Mouse (Mus musculus) intestine, embryonic 16.5 days (tissue): ENCODE data around the gene Anapc2. TPM values are rescaled to one million over a fixed set of nuclear protein-coding genes. Genes with fewer than 3 reads are reported as not detected.

Experiments
- ATAC-seq: fragments of 200-750 bp; cut with Nextera tagmentation; 2 replicates; pipeline ENCODE4 v1.8.0; 2017; ENCODE audit warnings: moderate TSS enrichment, moderate library complexity
- H3K27ac ChIP-seq: fragments of 300-500 bp; sonication (generic); 2 replicates; pipeline ENCODE4 v1.5.1; 2014; ENCODE audit warnings: mild to moderate bottlenecking, low read length
- H3K27me3 ChIP-seq: fragments of 300-500 bp; sonication (generic); replicated peaks from 2 replicates; pipeline ENCODE4 v1.6.1; 2014; ENCODE audit warnings: low read length, control low read depth, mixed read lengths; ENCODE audit not compliant: control insufficient read depth, insufficient read depth
- H3K36me3 ChIP-seq: fragments of 300-500 bp; sonication (generic); 2 replicates; pipeline ENCODE4 v1.6.1; 2014; ENCODE audit warnings: low read length, control low read depth; ENCODE audit not compliant: control insufficient read depth, insufficient read depth
- H3K4me1 ChIP-seq: fragments of 300-500 bp; sonication (generic); 2 replicates; pipeline ENCODE4 v1.6.1; 2014; ENCODE audit warnings: low read length, control low read depth, mixed read lengths; ENCODE audit not compliant: control insufficient read depth, insufficient read depth
- H3K4me2 ChIP-seq: fragments of 300-500 bp; sonication (generic); 2 replicates; pipeline ENCODE4 v1.6.1; 2014; ENCODE audit warnings: low read depth, low read length, control low read depth
- H3K4me3 ChIP-seq: fragments of 300-500 bp; sonication (generic); 2 replicates; pipeline ENCODE4 v1.5.1; 2014; ENCODE audit warnings: mild to moderate bottlenecking, low read length
- H3K9ac ChIP-seq: fragments of 300-500 bp; sonication (generic); 2 replicates; pipeline ENCODE4 v1.6.1; 2014; ENCODE audit warnings: low read depth, low read length
- H3K9me3 ChIP-seq: fragments of 300-500 bp; sonication (generic); 2 replicates; pipeline ENCODE4 v1.6.1; 2016; ENCODE audit warnings: low read length, control low read depth; ENCODE audit not compliant: control insufficient read depth
- WGBS: fragments of 180-500 bp; shearing (Covaris S2); extraction: QIAGEN DNeasy Blood & Tissue Kit; methylation state at CpG from one replicate; pipeline ENCODE4 v1.1.7; 2014; 5-methylcytosine and 5-hydroxymethylcytosine counted together
- polyA plus RNA-seq: library from polyadenylated mRNA; unstranded; fragments of >200 nt; fragmentation: Nextera tagmentation; extraction: Ambion mirVana; gene quantifications from 2 replicates; pipeline ENCODE4 v1.2.1, GENCODE M21; 2015

The Anapc2 gene
- polyA plus RNA-seq, 1 experiment from 2014 or later, result 97.3 TPM

DNA sequence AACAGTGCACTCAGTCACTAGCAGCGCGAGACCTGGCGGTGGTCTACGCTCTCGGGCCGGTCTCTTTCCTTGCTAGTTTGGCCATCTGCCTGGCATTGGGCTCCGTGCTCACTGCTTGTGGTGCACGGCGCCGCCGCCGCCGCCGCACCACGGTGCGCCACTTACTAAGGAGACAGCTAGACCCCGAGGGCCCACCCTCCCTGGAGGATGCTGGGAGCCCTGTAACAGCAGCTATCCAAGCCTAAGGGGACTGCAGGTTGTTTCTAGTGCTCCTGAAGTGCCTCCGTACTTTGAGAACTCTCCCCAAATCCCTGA lies 18.5 kb downstream of the Anapc2 start:
- Histone ChIP-seq H3K4me2 (no peak overlapping the region), H3K9ac (no peak overlapping the region), H3K27ac (no peak overlapping the region), H3K36me3 (no peaks in the 10 kb centered on the region), H3K4me1 (peaks cover 22% of the 10 kb centered on the region), H3K9me3 (no peaks in the 10 kb centered on the region), H3K4me3 (peak overlapping the region; percentile 24), H3K27me3 (peaks cover 54% of the 10 kb centered on the region)
- ATAC-seq, result no peak
- under 1% methylated on average over 18 of the region's 18 CpGs for WGBS

DNA sequence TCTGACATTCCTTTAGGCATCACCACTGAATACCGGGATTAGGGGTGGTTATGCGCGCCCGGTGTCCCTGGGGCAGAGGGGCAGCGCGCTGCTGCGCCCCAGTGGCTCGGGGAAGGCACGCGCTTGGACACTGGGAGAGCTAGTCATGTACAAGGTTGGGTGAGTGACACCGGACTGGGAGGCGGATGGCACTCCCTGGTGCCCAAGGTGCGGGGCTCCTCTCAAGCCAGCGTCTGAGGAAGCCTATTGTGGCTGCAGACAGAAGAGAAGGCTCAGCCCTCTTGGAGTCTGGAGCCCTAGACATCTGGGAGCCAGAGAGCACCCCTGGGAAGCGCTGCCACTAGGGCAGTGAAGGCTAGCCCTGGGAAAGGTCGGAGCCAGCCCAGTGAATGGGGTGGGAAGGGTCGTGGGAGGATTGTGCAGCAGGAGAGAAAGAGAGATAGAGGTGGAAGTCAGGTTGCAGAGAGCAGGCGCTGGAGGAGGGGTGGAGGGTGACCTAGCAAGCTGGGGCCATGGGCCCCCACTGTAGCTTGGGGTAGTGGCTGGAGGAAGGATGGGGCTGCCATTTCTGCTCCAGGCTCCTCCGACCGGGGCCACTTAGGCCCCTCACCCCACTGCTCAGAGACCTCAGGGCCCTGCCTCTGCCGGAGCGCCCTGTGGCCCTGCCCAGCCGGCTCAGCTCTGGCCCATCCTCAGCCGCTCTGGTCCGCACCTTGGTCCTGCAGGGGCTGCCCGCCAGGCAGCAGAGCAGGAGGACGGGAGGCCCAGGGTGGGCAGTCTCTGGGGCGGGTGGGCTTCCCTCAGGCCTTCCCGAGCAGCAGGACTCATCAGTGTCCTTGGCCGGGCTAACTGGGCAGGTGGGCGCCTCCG lies 19.1 kb downstream of the Anapc2 start:
- 6% methylated on average over 32 of the region's 32 CpGs for WGBS
- no peak overlapping the region for H3K27ac ChIP-seq
- H3K27me3 ChIP-seq, result peaks cover 56% of the 10 kb centered on the region
- peak overlapping the region; percentile 67 for H3K4me2 ChIP-seq
- peaks cover 17% of the 10 kb centered on the region for H3K4me1 ChIP-seq
- H3K4me3 ChIP-seq, result peak overlapping the region; percentile 41
- no peaks in the 10 kb centered on the region for H3K36me3 ChIP-seq
- ATAC-seq, result no peak
- H3K9me3 ChIP-seq, result no peaks in the 10 kb centered on the region
- H3K9ac ChIP-seq, result peak overlapping the region; percentile 46

DNA sequence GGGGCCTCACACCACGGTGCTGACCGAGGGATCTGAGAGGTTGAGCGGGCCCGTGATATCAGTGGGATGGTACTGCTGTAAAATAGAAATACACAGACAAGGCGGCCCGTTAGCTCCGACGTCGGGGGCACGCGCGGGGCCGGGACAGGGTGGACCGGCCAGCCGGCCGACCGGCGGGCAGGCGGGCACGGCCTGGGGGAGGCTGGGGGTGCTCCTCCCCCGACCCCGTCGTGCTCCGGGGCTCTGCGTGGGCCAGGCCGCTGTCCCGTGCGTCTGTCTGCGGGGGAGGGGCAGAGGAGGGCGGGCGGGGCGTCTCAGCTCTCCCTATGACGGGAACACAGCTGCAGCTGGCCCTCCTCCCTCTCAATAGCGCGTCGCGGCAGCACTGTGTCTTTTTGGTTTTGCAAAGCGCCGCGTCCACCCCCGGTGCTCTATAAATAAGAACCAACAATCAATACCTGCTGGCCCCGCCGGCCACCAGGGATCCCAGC lies 19.8 kb downstream of the Anapc2 start:
- 0 out of 2 replicates have a peak, but pooled peaks have one; percentile 11 for ATAC-seq
- H3K9ac ChIP-seq, result peak overlapping the region; percentile 46
- H3K27ac ChIP-seq, result no peak overlapping the region
- peaks cover 12% of the 10 kb centered on the region for H3K4me1 ChIP-seq
- H3K9me3 ChIP-seq, result no peaks in the 10 kb centered on the region
- 5% methylated on average over 41 of the region's 43 CpGs for WGBS
- H3K4me3 ChIP-seq, result peak overlapping the region; percentile 41
- peak overlapping the region; percentile 67 for H3K4me2 ChIP-seq
- no peaks in the 10 kb centered on the region for H3K36me3 ChIP-seq
- H3K27me3 ChIP-seq, result peaks cover 59% of the 10 kb centered on the region

DNA sequence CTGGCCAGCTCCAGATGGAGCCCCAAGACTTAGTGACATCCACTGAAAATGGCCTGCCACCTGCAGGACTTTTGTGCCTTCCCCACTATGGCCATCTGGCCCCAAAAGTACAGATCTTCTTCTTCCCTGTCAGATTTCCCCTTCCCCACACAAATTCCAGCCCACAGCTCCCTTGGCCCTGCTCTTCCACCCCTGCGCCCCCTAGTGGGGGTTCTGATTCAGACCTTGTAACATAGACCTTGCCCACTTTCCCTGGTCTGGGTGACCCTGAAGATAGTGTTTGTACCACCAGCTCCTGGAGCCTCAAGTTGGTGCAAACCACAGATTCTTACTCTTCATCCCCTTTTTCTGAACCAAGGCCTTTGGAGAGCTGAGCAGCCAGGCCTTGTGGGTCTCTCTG lies 20.6 kb downstream of the Anapc2 start:
- Histone ChIP-seq H3K4me3 (no peak overlapping the region), H3K36me3 (no peaks in the 10 kb centered on the region), H3K4me2 (peak overlapping the region; percentile 67), H3K27me3 (peaks cover 65% of the 10 kb centered on the region), H3K4me1 (peaks cover 8% of the 10 kb centered on the region), H3K27ac (no peak overlapping the region), H3K9me3 (no peaks in the 10 kb centered on the region), H3K9ac (peak overlapping the region; percentile 46; the same call in 1 of the 2 replicates)
- 0% methylated on average over 1 of the region's 1 CpGs for WGBS
- 0 out of 2 replicates have a peak, but pooled peaks have one; percentile 29 for ATAC-seq

DNA sequence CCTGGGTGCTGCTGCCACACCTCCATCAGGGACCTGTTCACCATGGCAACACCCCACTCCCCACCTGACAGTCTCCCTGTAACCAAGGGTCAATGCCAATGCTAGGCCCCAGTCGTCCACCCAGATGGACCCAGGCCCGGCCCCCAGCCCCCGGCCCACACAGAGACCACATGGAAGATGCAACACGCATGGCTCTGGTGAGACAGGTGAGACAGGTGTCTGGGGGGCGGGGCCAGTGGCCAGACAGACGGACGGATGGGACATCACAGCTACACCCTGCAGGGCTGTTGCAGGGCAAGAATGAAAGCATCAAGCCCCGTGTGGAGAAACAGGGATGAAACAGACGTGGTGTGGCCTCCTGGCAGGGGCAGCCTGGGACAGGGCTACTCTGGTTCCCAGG lies 21.4 kb downstream of the Anapc2 start:
- no peak overlapping the region for H3K27ac ChIP-seq
- WGBS, result 73% methylated on average over 9 of the region's 9 CpGs
- H3K4me1 ChIP-seq, result peaks cover 8% of the 10 kb centered on the region
- H3K36me3 ChIP-seq, result no peaks in the 10 kb centered on the region
- no peak for ATAC-seq
- H3K4me3 ChIP-seq, result no peak overlapping the region
- H3K9ac ChIP-seq, result no peak overlapping the region
- peaks cover 61% of the 10 kb centered on the region for H3K27me3 ChIP-seq
- no peaks in the 10 kb centered on the region for H3K9me3 ChIP-seq
- H3K4me2 ChIP-seq, result no peak overlapping the region

DNA sequence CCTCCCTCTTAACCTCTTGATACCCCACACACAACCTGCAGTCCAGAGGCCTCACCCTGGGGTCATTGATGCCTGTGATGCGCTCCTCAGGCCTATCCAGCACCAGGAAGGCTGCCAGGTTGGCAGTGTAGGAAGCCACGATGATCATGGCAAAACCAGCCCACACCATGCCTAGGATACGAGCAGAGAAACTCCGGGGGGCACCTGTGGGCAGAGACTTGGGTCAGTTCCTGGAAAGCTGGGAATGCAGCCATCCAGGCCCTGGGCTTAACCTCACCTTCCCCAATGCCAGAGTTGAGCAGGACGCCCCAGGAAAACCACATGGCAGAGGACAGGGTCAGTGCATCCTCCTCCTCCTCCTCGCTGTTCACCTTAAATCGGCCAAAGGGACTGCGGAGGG lies 24.8 kb downstream of the Anapc2 start:
- Histone ChIP-seq H3K36me3 (no peaks in the 10 kb centered on the region), H3K4me1 (peaks cover 7% of the 10 kb centered on the region), H3K27me3 (peaks cover 27% of the 10 kb centered on the region), H3K4me3 (no peak overlapping the region), H3K4me2 (no peak overlapping the region), H3K9ac (no peak overlapping the region), H3K9me3 (no peaks in the 10 kb centered on the region), H3K27ac (no peak overlapping the region)
- WGBS, result 76% methylated on average over 8 of the region's 8 CpGs
- no peak for ATAC-seq

DNA sequence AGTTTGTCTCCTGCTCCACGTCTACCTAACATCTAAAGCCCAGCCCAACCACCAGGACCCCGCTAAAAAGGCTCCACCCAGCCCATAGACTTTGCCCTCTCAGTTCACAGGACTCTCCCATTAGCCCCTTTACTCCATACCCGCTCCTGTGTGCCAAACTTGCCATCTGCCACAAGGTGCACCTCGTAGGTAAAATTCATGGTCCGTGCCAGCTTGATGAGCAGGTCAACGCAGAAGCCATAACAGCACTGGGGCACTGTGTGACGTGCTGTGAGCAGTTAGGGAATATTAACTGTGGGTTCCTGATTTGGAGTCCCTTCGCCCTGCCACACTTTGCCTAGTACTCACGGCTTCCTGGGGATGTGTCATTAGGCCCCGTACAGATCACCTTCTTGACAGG lies 25.8 kb downstream of the Anapc2 start:
- 78% methylated on average over 10 of the region's 10 CpGs for WGBS
- ATAC-seq, result no peak
- H3K4me3 ChIP-seq, result no peak overlapping the region
- H3K27ac ChIP-seq, result no peak overlapping the region
- no peaks in the 10 kb centered on the region for H3K9me3 ChIP-seq
- H3K36me3 ChIP-seq, result no peaks in the 10 kb centered on the region
- H3K27me3 ChIP-seq, result peaks cover 18% of the 10 kb centered on the region; the same call in 1 of the 2 replicates
- H3K4me2 ChIP-seq, result no peak overlapping the region
- H3K9ac ChIP-seq, result no peak overlapping the region
- no peaks in the 10 kb centered on the region for H3K4me1 ChIP-seq

DNA sequence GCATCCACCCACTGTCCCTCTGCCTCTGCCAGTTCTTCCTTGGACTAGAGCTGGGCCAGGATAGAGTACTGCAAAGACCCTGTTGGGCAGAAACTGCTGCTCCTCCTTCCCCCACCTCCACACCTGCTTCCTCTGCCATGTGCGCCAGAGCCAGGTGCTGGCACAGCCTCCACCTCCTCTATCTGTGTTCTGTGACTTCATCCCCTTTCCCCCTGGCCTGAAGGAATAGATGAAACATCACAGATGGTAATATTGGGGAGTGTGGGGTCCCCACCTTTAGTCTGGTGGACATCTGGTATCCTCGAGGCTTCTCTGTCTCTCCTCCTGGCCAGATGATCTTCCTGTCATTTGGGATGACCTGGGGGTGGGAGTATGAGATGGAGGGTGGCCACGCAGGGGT lies 31.2 kb downstream of the Anapc2 start:
- Histone ChIP-seq H3K9ac (no peak overlapping the region), H3K4me3 (no peak overlapping the region), H3K9me3 (no peaks in the 10 kb centered on the region), H3K36me3 (no peaks in the 10 kb centered on the region), H3K27me3 (peaks cover 33% of the 10 kb centered on the region), H3K4me2 (no peak overlapping the region), H3K27ac (no peak overlapping the region), H3K4me1 (no peaks in the 10 kb centered on the region; the same call in 1 of the 2 replicates)
- no peak for ATAC-seq
- 60% methylated on average over 3 of the region's 3 CpGs for WGBS

DNA sequence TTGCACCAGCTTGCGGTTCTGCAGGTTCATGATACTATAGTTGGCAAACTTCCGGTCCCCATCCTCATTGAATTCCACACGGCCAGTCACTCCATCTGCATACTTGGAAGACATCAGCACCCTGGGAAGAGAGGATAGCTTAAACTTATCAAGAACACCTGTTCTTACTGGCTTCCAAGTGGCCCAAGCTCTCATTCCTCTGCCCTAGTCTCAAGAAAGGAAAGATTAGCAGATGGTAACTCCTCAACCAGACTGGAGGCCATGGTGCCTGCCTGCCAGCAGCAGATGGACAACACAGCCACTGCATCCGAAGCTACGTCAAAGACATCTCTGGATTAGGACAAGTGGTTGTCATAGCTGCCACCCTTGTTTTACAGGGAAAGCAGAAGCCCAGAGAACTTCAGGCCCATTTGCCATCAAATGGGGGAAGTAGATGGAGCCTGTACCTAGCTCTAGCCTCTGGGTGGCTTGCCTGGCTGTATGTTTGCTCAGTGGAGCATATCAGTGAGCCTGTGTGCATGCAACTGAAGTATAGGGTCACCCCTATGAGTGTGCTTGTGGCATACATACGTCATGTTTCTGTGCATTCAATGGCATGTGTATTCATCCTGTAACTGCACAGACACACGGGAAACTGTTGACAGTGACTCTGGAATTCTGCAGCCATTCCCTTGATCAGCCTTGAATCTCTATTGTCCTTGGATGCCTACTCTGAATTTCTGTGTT lies 31.8 kb downstream of the Anapc2 start:
- Histone ChIP-seq H3K4me2 (peak overlapping the region; percentile 92), H3K27ac (no peak overlapping the region), H3K27me3 (peaks cover 39% of the 10 kb centered on the region), H3K36me3 (no peaks in the 10 kb centered on the region), H3K4me1 (no peaks in the 10 kb centered on the region; the same call in 1 of the 2 replicates), H3K9me3 (no peaks in the 10 kb centered on the region), H3K9ac (no peak overlapping the region), H3K4me3 (peak overlapping the region; percentile 53; the same call in 1 of the 2 replicates)
- ATAC-seq, result no peak
- WGBS, result 67% methylated on average over 7 of the region's 7 CpGs
